Mouse (Mus musculus) olfactory bulb, adult 2 months (tissue): ENCODE measurements at regions not wholly inside any gene's neighbourhood (a gene's known extent, or its start where the extent isn't known, plus 50 kb on each side); places are given as distances from the start of the nearest gene placed in this dataset.

Experiments used
- H3K27ac ChIP-seq: fragments of 200-500 bp; 2 replicates; pipeline ENCODE4 v1.5.1; 2012; ENCODE audit warnings: low read depth, low read length; ENCODE audit not compliant: insufficient read depth
- H3K4me1 ChIP-seq: fragments of 200-500 bp; 2 replicates; pipeline ENCODE4 v1.6.1; 2012; ENCODE audit warnings: low read length; ENCODE audit not compliant: control insufficient read depth, insufficient read depth
- H3K4me3 ChIP-seq: fragments of 200-500 bp; 2 replicates; pipeline ENCODE4 v1.5.1; 2012; ENCODE audit warnings: mild to moderate bottlenecking, low read depth, low read length, moderate library complexity; ENCODE audit not compliant: insufficient read depth
- CTCF ChIP-seq: fragments of 200-500 bp; IDR thresholded peaks from 2 replicates; pipeline ENCODE4 v1.5.1; 2012; ENCODE audit warnings: low read depth, mild to moderate bottlenecking, low read length, moderate library complexity; ENCODE audit not compliant: insufficient read depth
- POLR2A ChIP-seq: fragments of 200-500 bp; IDR thresholded peaks from 2 replicates; pipeline ENCODE4 v1.6.1; 2012; ENCODE audit warnings: mild to moderate bottlenecking, low read depth, low read length, moderate library complexity; ENCODE audit not compliant: insufficient read depth
- WGBS: fragments of 180-500 bp; shearing (Covaris S2); methylation state at CpG from one replicate; pipeline ENCODE4 v1.1.7; 2018; 5-methylcytosine and 5-hydroxymethylcytosine counted together

DNA sequence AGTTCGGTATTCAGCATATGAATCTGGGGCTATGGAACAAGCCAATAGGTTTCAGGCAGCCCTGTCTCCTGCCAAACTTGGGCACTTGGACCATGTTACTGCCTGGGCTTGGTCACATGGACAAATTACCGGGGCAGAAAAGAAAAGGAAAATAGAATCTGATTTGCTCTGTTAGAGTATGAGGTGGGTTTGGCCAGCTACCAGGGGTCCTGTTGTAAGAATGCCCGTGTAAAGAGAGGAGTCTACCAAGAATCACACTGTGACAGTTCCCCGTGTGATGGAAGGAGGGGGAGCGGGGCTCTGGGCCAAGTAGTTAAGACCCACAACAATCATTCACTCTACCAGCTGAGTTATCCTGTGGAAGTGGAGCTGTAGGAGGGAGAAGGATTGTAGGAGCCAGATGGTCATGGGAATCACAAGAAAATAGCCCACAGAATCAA, 266.2 kb downstream of the Pik3r1 start:
- no peak overlapping the region for H3K4me3 ChIP-seq
- H3K4me1 ChIP-seq: no peaks in the 10 kb centered on the region
- TF ChIP-seq CTCF: no peak
- no peak for TF ChIP-seq POLR2A
- H3K27ac ChIP-seq: no peak overlapping the region
- 45% methylated on average over 5 of the region's 5 CpGs for whole genome bisulfite sequencing

- WGBS: 92% methylated on average over 3 of the region's 3 CpGs
- TF ChIP-seq POLR2A (no peak), CTCF (no peak)
- Histone ChIP-seq H3K4me3 (no peak overlapping the region), H3K27ac (no peak overlapping the region), H3K4me1 (no peaks in the 10 kb centered on the region)
Observed at GRCm38 (mm10) chr13:101501061-101501460, 267.0 kb downstream of the Pik3r1 start.

DNA sequence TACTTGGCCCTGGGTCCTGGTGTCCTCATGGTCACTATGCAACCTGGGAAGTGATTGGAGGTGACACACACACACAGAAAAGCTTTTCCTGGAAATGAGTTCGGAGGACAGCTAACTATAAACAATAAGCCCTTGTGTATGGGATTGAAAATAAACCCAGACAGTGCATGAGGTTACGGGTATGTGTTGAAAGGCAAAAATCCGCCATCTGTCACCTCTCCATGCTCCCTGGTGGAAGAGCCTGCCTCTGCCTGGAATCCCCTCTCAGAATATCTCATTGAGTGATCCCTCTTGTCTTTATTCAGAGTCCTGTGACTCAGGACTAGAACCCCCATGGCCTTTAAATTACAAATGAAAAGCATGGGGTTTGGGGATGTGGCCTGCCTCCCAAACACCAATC, 276.2 kb downstream of the Pik3r1 start:
- H3K4me3 ChIP-seq: no peak overlapping the region
- no peak for TF ChIP-seq POLR2A
- TF ChIP-seq CTCF: no peak
- no peak overlapping the region for H3K27ac ChIP-seq
- no peaks in the 10 kb centered on the region for H3K4me1 ChIP-seq
- 82% methylated on average over 3 of the region's 3 CpGs for WGBS

DNA sequence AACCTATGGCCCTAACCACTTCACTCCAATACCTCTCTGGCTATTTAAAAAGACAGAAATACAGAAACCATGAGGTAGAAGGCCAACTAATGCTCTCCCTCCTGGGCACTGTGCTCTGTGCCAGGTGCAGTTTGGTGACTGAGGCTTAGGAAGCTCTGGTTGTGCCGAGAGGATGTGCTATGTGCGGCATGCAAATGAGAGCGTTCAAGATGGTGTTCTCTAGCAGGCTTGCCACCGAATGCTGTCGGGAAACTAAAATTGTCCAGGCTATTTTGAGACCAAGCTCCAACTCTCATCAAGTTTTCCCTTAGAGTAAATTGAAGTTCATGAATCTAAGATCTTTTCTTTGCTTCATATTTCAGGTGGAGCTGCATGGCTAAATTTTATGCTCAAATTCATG, 277.1 kb downstream of the Pik3r1 start:
- Histone ChIP-seq H3K27ac (no peak overlapping the region), H3K4me3 (no peak overlapping the region), H3K4me1 (no peaks in the 10 kb centered on the region)
- WGBS: 53% methylated on average over 5 of the region's 5 CpGs
- TF ChIP-seq POLR2A: no peak
- TF ChIP-seq CTCF: no peak

DNA sequence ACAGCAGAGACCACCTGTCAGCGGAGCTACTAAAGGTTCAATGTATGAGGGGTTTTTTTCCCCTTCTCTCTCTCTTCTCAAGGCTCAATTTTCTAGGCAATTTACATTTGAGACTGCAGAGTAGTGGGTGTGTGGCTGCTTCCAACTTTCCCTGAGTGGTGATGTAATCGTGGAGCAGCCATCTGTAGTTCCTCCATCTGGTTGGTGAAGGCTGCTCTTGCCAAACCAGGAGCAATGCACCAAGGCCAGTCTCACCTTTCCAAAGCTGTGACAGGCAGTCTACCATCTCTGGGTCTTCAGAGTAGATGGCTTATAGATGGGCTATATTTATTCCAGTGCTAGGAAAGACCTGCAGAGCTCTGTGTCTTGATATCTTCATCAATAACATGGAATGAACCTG, 280.4 kb downstream of the Pik3r1 start:
- TF ChIP-seq CTCF (no peak), POLR2A (no peak)
- H3K4me1 ChIP-seq: no peaks in the 10 kb centered on the region
- 86% methylated on average over 2 of the region's 2 CpGs for WGBS
- no peak overlapping the region for H3K4me3 ChIP-seq
- no peak overlapping the region for H3K27ac ChIP-seq

DNA sequence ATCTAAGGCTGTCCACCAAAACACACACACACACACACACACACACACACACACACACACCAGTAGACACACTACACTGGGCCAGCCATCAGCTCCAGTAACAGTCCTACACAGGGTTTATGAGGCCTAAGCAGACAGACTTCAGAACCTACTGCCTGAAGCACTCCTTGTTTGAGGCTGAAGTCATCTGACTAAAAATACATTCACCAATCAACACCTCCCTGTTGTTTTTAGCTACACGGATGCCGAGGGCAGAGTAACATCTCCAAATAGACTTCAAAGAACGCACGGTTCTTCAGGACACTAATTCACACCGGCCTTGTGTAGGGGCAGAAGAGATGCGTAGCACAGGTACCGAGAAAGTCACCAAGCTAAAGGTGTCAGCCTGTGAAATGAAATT, 282.2 kb downstream of the Pik3r1 start:
- no peak overlapping the region for H3K4me3 ChIP-seq
- TF ChIP-seq POLR2A (no peak), CTCF (no peak)
- no peaks in the 10 kb centered on the region; the same call in 1 of the 2 replicates for H3K4me1 ChIP-seq
- no peak overlapping the region for H3K27ac ChIP-seq
- WGBS: 87% methylated on average over 7 of the region's 7 CpGs

DNA sequence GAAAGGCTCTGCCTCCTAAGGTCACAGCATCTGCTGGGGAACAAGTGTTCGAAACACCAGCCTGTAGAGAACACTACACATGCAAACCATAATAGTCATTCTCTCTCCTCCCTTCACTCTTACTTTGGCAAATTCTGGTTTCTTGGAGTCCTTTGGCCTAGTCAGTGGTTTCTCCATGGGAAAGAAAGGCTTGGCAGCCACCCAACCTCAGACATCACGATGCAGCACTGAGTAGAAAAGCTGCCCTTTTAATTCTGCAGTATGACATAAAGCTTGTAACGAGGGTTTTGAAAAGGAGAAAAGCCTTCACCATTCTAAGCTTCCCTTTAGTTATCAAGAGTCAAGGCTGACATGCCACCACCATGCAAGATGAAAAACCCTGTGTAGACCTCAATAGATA, 284.2 kb downstream of the Pik3r1 start:
- no peak overlapping the region for H3K4me3 ChIP-seq
- no peak for TF ChIP-seq CTCF
- TF ChIP-seq POLR2A: no peak
- H3K27ac ChIP-seq: no peak overlapping the region
- WGBS: 65% methylated on average over 3 of the region's 3 CpGs
- H3K4me1 ChIP-seq: no peaks in the 10 kb centered on the region; the same call in 1 of the 2 replicates

GRCm38 (mm10) chr13:101481551-101482184, 286.3 kb downstream of the Pik3r1 start:
- TF ChIP-seq POLR2A (no peak), CTCF (no peak)
- Histone ChIP-seq H3K4me1 (no peaks in the 10 kb centered on the region; the same call in 1 of the 2 replicates), H3K27ac (no peak overlapping the region), H3K4me3 (no peak overlapping the region)
- WGBS: 76% methylated on average over 6 of the region's 6 CpGs

DNA sequence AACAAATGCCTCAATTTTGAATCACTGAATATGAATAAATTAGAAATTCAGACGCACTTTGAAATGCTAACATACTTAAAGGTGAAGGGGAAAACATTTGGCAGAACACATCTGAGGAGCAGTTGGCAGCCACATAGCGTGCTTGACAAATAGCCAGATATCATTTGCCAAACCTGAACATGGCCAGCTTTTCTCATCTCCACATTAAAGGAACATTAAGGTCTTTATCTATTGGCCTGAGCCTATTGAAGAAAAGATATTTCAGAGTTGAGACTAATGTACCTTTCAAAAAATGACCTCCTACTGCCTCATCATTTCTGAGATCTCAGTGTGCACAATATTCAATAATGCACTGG, 288.7 kb downstream of the Pik3r1 start:
- 76% methylated on average over 2 of the region's 2 CpGs for WGBS
- Histone ChIP-seq H3K4me3 (no peak overlapping the region), H3K27ac (no peak overlapping the region), H3K4me1 (no peaks in the 10 kb centered on the region; the same call in 1 of the 2 replicates)
- TF ChIP-seq POLR2A (no peak), CTCF (no peak)

- 88% methylated on average over 4 of the region's 4 CpGs for whole genome bisulfite sequencing
- Histone ChIP-seq H3K4me1 (no peaks in the 10 kb centered on the region; the same call in 1 of the 2 replicates), H3K27ac (no peak overlapping the region), H3K4me3 (no peak overlapping the region)
- TF ChIP-seq POLR2A (no peak), CTCF (no peak)
Observed at GRCm38 (mm10) chr13:101478608-101479296, 289.3 kb downstream of the Pik3r1 start.
